Mouse (Mus musculus) monocyte, adult 5-6 weeks (primary cell): Measurements from ENCODE around the gene Gm4924. TPM values are rescaled to one million over a fixed set of nuclear protein-coding genes. Genes with fewer than 3 reads are reported as not detected.

ENCODE experiments used
- ATAC-seq: fragments of 153-309, 156-312 bp; replicated peaks from 2 replicates; pipeline ENCODE4 v1.8.0; 2017; ENCODE audit warnings: mild to moderate bottlenecking; ENCODE audit not compliant: low TSS enrichment, insufficient number of reproducible peaks, severe bottlenecking, poor library complexity, low FRiP score
- total RNA-seq: library from RNA; stranded (forward); fragments of 200-1000, 200-491, 200-594 nt; gene quantifications from 3 replicates; pipeline ENCODE4 v1.2.3, GENCODE M21; 2017

Gene Gm4924
- total RNA-seq = 1.8 to 3.8 TPM (median 2.3 TPM) in 3 replicates

- peak; percentile 86 for ATAC-seq
These were observed at the start of gene Gm4924 for GRCm38 (mm10) chr10:82354083-82355010. Gene Gm4924, plus strand, starts transcription at chr10:82354255.

DNA sequence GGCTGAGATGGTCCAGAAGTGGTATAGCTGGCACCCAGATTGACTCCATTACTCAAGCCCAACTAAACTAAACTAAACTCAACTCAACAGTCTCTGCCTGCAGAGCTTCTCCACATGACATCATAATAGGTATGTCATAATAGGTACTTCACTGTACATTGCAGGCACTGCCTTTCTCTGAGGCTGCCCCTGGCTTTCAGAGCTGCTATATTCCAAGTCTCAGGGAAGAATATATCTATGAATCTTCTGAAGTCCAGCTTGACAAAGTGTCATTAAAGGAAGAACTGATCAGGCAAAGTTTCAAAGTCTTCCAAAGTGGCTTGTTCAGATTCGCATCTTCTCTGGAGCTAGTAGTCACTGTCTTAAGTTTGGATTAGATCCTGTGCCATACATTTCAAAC lies 37.6 kb upstream of the Gm4924 start, which contains the start of gene 4932415D10Rik:
Gene 4932415D10Rik, minus strand, starts transcription at position 101 of the 400 bp plus-strand sequence.
- no peak for ATAC-seq

DNA sequence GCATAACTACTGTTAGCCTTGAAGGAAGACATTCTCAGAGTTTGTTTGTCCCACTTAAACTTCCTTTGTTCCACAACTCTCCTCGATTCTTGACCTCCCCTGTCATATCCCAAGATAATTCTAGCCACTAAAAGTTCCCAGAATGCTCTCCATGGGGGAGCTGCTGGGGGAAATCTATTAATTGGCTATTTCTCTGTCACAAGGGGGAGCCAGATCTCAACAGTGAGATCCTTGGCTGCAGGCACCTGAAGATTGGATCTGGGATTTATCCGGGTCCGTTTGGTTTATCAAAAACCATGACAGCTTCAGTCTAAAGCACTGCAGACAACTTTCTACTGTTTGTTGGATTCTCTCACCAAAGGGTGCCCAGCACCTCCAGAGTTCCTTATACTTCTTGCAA lies 33.9 kb upstream of the Gm4924 start:
- ATAC-seq = no peak

GRCm38 (mm10) chr10:82329826-82330225 lies 24.2 kb upstream of the Gm4924 start:
- ATAC-seq = no peak

GRCm38 (mm10) chr10:82355401-82355800 lies 1.3 kb downstream of the Gm4924 start:
- no peak for ATAC-seq

GRCm38 (mm10) chr10:82361911-82362310 lies 7.9 kb downstream of the Gm4924 start:
- ATAC-seq = no peak

- ATAC-seq = no peak
These were observed 28.9 kb downstream of the Gm4924 start for GRCm38 (mm10) chr10:82382992-82383391.

- ATAC-seq = no peak
These were observed 55.5 kb downstream of the Gm4924 start for GRCm38 (mm10) chr10:82409511-82409910.

- no peak for ATAC-seq
These were observed 69.6 kb downstream of the Gm4924 start for GRCm38 (mm10) chr10:82423631-82424030.

Other genes with a start within 250 kb of the Gm4924 start
- 4.5 to 10.8 TPM (median 6.6 TPM) in 3 replicates for gene AU041133, start 226.2 kb upstream of the Gm4924 start, total RNA-seq
- 3.7 to 8.1 TPM (median 6.9 TPM) in 3 replicates for gene Zfp938, start 113.0 kb upstream of the Gm4924 start, total RNA-seq
- 0.11 to 0.19 TPM in 2 of 3 replicates, not detected in the other for gene 4932415D10Rik, start 37.7 kb upstream of the Gm4924 start, total RNA-seq
- gene Gm1553, start 138.4 kb downstream of the Gm4924 start, total RNA-seq = not detected in 3 replicates